Mouse (Mus musculus) hindlimb bud, embryonic 11.5 days (tissue): ENCODE measurements around the gene St6galnac6.

Experiments used
- DNase-seq: peaks from one replicate; pipeline ENCODE4 v3.0.0-alpha.2; 2012; ENCODE audit warnings: low read depth, low spot score; ENCODE audit errors: extremely low spot score

The St6galnac6 gene

GRCm38 (mm10) chr2:32636617-32637016, 37.1 kb downstream of the St6galnac6 start:
- no peak for DNase-seq

- DNase-seq, result no peak
Observed at GRCm38 (mm10) chr2:32637778-32638281, 38.3 kb downstream of the St6galnac6 start.

DNA sequence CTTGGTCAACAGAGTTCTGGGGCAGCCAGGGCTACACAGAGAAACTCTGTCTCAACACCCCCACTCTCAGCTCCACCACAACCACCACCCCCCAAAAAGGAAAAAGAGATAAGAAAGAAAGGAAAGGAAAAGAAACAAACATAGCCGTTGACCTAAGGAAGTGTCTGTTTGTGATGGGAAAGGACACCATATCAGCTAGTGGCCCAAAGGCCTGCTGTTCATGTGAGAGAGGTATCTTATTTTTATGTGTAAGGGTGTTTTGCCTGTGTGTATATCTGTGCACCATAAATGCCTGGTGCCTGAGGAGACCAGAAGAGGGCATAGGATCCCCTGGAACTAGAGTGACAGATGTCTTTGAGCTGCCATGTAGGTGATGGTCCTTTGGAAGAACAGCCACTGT, 40.1 kb downstream of the St6galnac6 start:
- no peak for DNase-seq

DNA sequence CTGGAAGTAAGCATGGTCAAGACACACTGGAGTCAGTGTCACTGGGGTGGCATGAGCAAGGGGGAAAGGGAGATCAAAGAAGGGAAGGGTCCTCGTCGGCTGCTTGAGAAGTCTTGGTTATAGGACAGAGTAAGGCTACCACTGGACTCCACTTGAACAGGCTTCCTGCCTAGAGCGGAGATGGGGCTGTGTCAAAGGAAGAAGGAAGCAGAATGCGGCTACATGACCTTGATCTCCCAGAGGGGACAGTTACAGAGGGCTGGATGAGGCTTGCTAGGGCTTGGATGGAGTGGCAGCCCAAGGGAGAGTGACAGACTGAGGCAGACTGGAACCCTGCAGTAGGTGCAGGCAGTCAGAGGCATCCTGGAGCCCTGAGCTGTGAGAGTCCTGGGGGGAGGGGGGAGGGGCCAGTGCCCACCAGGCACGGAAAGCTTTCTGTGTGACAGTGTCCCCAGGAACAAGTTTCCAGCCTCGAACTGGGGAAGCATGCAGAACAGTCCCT, 41.1 kb downstream of the St6galnac6 start:
- no peak for DNase-seq

DNA sequence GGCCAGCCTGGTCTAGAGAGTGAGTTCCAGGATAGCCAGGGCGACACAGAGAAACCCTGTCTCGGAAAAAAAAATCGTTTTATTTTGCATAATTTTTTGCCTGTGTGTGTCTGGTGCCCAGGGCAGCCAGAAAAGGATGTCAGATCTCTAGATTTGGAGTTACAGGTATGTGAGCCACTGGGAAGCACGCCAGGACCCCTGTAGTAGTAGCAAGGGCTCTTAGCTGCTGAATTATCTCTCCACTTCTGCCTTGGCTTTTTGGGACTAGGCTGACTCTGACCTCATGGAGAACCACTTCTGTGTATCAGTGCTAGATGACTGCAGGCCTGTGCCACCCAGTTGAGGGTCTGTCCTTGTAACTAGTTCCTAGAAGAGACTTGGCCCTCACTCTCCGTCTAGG, 42.3 kb downstream of the St6galnac6 start:
- DNase-seq, result no peak

- DNase-seq, result no peak
Observed at GRCm38 (mm10) chr2:32642813-32643212, 43.3 kb downstream of the St6galnac6 start.

- no peak for DNase-seq
Observed at GRCm38 (mm10) chr2:32644083-32644482, 44.6 kb downstream of the St6galnac6 start.

DNA sequence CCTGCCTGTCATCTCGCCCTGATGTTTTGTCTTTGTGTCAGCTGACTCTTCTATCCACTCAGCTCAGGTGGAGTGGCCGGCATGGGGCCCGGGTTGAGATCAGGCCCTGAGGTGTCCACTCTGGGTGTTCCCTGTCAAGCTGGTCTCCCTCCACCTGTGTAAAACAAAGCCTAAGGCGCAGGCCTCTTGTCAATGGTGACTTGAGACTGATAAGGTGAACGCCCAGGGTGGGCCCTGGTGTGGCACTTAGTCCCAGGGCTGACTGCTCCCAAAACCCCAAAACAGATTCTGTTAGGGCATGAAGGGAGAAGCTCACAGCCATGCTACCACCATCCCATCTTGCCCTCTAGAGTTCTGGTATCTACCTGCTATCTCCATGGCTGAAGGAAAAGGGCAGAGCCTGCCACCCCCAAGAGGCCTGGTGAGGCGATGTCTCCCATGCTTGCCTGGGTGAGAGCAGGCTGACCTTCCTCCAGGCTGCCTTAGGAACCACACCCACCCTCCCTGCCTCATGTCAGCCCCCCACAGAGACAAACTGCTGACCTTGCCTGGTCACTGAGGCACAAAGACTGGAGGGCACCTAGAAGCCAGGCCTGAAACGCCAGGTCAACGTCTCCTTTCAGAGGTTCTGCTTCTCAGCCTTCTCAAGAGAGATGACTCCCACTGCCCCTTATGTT, 45.4 kb downstream of the St6galnac6 start:
- DNase-seq, result no peak

- DNase-seq, result no peak
Observed at GRCm38 (mm10) chr2:32645647-32646046, 46.1 kb downstream of the St6galnac6 start.

DNA sequence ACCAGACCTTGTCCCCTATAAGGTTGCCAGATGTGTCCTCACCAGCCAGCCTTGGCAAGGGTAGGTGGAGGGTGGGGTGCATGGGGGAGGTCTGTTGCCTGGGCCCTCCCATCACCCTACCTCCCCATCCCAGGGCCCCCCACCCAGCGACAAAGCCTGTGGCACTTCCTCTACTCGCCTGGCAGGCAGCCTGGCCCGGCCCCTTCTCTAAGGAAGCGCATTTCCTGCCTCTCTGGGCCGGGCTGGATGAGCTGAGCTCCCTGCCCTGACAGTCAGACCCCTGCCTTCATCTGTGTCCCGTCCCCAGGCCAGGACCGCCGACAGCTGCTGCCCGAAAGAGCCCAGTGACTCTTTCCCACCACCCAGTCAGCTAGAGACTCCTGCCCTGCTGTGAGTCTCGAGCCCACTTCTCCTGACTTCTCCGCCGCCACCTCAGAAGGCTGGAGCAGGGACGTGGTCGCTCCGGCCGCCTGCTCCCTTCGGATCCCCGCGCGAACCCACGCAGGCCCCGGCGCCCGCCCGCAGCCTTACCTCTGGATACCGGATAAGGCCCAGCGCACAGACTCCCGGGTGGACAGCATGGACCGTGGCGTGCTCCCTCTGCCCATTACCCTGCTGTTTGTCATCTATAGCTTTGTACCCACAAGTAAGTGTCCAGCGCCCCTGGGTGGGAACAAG, 47.0 kb downstream of the St6galnac6 start, which contains the start of gene Eng:
Eng (plus strand) TSS at position 217 of the 678 bp plus-strand sequence.
- DNase-seq, result no peak

GRCm38 (mm10) chr2:32647366-32647765, 47.9 kb downstream of the St6galnac6 start:
- no peak for DNase-seq

DNA sequence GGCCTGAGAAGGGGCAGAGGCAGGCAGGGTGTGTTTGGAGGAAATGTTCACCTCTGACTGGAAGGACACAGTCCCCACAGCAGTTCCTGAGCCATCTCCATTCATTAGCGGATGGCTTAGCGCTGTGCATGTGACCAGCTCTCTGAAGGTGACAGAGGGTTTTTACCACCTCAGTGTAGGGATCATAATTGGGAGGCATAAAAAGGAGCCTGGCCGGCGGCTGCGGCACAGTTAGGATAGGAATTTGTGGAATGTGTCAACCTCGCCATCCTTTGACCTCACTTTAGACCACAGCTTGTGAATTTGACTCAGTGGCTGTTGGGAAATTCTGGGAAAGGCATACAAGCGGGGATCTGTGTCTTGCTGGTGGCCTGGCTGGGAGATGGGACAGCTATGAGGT, 54.3 kb downstream of the St6galnac6 start:
- no peak for DNase-seq

- no peak for DNase-seq
Observed at GRCm38 (mm10) chr2:32654743-32655393, 55.4 kb downstream of the St6galnac6 start.

- DNase-seq, result no peak
Observed at GRCm38 (mm10) chr2:32655394-32655744, 55.9 kb downstream of the St6galnac6 start.

DNA sequence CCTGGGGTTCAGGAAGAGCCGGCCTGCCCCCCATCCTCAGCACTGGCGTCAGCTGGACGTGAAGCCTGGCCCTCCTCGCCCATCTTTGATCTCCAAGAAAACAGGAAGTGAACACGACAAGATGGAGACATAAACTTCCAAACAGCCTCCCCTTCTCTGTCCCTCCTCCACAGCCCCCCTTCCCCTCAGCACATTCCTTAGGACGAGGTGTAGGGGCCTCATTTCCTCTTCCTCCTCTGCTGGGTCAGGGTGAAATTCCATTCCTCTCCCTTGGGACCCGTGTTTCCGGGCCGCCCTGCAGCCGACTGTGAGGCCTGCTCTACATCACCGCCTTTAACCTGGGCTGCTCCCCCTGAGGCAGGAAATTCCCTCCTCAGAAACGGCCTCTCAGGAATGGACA, 56.3 kb downstream of the St6galnac6 start:
- DNase-seq, result no peak

DNA sequence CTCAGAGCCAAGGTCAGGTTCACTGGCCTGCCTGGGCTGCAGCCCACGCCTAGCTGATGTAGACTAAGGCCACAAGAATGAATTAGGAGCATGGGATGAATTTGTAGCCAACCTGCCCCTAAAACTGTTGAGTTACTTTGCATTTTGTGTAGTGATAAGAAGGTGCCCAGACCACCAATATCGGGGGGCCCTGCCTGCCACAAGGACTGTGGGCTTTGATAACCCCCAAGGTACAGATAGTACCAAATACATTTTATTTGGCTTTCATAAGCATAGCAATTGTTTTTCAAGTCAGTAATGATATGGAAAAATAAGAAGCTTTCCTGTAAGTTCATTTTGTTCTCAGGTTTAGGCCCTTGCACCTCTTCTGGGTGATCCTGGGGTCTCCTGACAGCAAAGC, 59.4 kb downstream of the St6galnac6 start:
- DNase-seq, result no peak

DNA sequence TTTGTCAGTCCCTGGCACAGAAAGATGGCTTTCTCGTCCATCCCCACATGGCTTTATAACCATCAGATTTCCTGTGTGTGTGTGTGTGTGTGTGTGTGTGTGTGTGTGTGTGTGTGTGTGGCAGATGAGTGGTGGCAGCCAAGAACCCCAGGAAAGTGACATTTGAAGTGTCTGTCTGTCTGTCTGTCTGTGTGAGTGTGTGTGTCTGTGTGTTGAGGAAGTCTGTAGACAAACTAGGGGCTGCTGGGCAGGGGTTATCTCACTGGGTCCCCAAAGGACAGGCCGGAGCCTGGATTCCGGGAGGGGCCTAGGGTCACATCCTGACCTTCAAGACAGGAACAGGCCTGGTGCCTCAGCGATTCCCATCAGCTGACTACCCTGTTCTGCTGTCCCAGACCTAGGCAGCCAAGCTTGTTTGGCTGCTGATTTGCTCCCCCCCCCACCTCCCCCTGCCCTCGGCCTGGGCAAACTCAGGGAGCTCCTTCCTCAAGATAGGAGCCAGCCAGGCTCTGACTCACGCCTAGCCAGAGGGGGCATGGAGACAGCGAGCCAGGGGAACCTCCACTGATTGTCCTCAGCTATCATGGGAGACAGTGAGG, 62.1 kb downstream of the St6galnac6 start:
- no peak for DNase-seq

GRCm38 (mm10) chr2:32662291-32662690, 62.8 kb downstream of the St6galnac6 start:
- no peak for DNase-seq

DNA sequence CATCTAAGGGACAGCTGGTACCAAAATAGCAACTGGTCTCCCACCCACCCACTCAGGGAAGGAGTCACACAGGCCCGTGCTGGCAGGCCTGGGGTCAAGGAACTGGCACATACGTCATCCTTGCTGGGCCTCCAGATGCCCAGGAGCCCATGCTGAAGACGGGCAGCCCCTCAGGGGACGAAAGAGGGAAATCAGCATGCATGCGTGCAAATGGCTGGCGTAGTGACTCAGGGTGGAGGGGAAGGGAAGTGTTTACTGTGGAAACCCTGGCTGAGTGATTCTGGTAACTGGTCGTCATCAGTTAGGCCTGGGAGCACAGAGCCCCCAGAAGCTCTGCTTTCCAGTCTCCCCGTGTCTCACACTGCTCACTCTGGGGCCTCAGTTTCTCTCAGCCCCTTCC, 65.8 kb downstream of the St6galnac6 start:
- no peak for DNase-seq

DNA sequence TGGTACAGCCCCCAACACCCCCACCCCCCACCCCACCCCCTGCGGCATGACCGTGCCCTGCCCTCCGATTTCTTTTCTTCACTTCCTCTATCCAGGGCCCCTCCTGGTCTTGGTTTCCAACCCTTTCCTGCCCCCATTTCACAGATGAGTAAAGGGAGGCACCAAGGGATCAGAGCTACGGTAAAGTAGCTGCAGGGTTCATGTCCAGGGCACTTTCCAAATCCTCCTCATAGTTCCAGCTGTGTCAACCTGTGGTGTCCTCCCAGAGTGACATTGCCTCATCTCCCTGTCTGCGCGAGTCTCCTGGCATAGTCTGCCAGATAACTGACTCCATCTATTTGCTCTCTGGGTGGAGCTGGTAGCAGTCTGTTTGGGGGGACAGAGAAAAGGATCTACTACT, 66.3 kb downstream of the St6galnac6 start:
- no peak for DNase-seq

- DNase-seq, result no peak
Observed at GRCm38 (mm10) chr2:32667775-32668174, 68.3 kb downstream of the St6galnac6 start.
